In the genomic region with DNA sequence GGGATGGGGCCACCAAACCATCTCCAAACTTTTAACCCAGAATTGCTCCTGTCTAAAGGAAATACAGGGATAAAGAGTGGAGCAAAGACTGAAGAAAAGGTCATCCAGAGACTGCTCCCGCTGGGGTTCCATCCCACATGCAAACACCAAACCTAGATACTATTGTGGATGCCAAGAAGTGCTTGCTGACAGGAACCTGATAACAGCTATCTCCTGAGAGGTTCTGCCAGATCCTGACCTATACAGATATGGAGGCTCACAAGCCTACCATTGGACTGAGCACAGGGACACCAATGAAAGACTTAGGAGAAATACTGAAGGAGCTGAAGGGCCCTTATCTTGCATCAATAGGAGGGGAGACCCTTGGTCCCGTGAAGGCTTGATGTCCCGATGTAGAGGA, we compare ENCODE assay signal across 15 mouse cellular contexts.
"Had no signal": no experiment of that assay in that cellular context is flagged by ENCODE, and none has a peak within 500 bp of the region (broad histone marks: within the 10 kb centered on the region; RNA-seq: fewer than 3 reads in every experiment).

No protein-coding gene starts in this region.

- H3K9ac ChIP-seq: limb, embryonic 15.5 days; lung, embryonic 14.5 days; midbrain, embryonic 13.5 days had no signal

- H3K4me3 ChIP-seq: limb, embryonic 15.5 days; midbrain, embryonic 13.5 days had no signal

- H3K4me2 ChIP-seq: limb, embryonic 15.5 days; lung, embryonic 14.5 days; midbrain, embryonic 13.5 days had no signal

- H3K4me1 ChIP-seq: limb, embryonic 15.5 days; midbrain, embryonic 13.5 days had no signal

- H3K27me3 ChIP-seq: limb, embryonic 15.5 days; midbrain, embryonic 13.5 days had no signal

- H3K27ac ChIP-seq: kidney, postnatal 0 days; limb, embryonic 15.5 days; midbrain, embryonic 13.5 days had no signal

- DNase-seq: kidney, adult 8-10 months; kidney, postnatal 36 days; layer of hippocampus, adult 9-11 months; layer of hippocampus, postnatal 36 days; lung, embryonic 14.5 days; lung, postnatal 10 days; lung, postnatal 4 days; spleen, adult 18-20 months; thymus, adult 18-20 months; thymus, postnatal 14 days had no signal

- H3K9me3 ChIP-seq: limb, embryonic 15.5 days; midbrain, embryonic 13.5 days had no signal

- H3K36me3 ChIP-seq: limb, embryonic 15.5 days; midbrain, embryonic 13.5 days had no signal

- ATAC-seq: inflammation-experienced regulatory T-cells, adult 6 months; intestine, postnatal 0 days; midbrain, embryonic 13.5 days had no signal
